Mouse (Mus musculus) hindbrain, embryonic 14.5 days (tissue): ENCODE data around the gene Mmd2. TPM values are rescaled to one million over a fixed set of nuclear protein-coding genes. Genes with fewer than 3 reads are reported as not detected.

Experiments used
- ATAC-seq: fragments of 200-750 bp; cut with Nextera tagmentation; 2 replicates; pipeline ENCODE4 v1.8.0; 2017; ENCODE audit warnings: moderate number of reproducible peaks, mild to moderate bottlenecking, moderate TSS enrichment, moderate library complexity; ENCODE audit not compliant: low FRiP score
- DNase-seq: peaks from one replicate; pipeline ENCODE4 v3.0.0-alpha.2; 2015; ENCODE audit warnings: low spot score
- H3K27ac ChIP-seq: fragments of 300-500 bp; sonication (generic); 2 replicates; pipeline ENCODE4 v1.5.1; 2014; ENCODE audit warnings: mild to moderate bottlenecking, moderate library complexity
- H3K27me3 ChIP-seq: fragments of 300-500 bp; sonication (generic); 2 replicates; pipeline ENCODE4 v1.6.1; 2014; ENCODE audit warnings: mild to moderate bottlenecking, low read length, mixed read lengths; ENCODE audit not compliant: control insufficient read depth, insufficient read depth
- H3K36me3 ChIP-seq: fragments of 300-500 bp; sonication (generic); replicated peaks from 2 replicates; pipeline ENCODE4 v1.6.1; 2014; ENCODE audit not compliant: control insufficient read depth, insufficient read depth
- H3K4me1 ChIP-seq: fragments of 300-500 bp; sonication (generic); replicated peaks from 2 replicates; pipeline ENCODE4 v1.6.1; 2014; ENCODE audit warnings: antibody characterized with exemption, low read length, mixed read lengths; ENCODE audit not compliant: control insufficient read depth, insufficient read depth
- H3K4me2 ChIP-seq: fragments of 300-500 bp; sonication (generic); replicated peaks from 2 replicates; pipeline ENCODE4 v1.6.1; 2014; ENCODE audit warnings: mild to moderate bottlenecking, moderate library complexity
- H3K4me3 ChIP-seq: fragments of 300-500 bp; sonication (generic); replicated peaks from 2 replicates; pipeline ENCODE4 v1.5.1; 2014; ENCODE audit warnings: mild to moderate bottlenecking, low read length
- H3K9ac ChIP-seq: fragments of 300-500 bp; sonication (generic); 2 replicates; pipeline ENCODE4 v1.6.1; 2014
- H3K9me3 ChIP-seq: fragments of 300-500 bp; sonication (generic); 2 replicates; pipeline ENCODE4 v1.6.1; 2016; ENCODE audit warnings: low read length; ENCODE audit not compliant: control insufficient read depth
- WGBS: fragments of 180-500 bp; shearing (Covaris S2); extraction: QIAGEN DNeasy Blood & Tissue Kit; methylation state at CpG from one replicate; pipeline ENCODE4 v1.1.7; 2014; 5-methylcytosine and 5-hydroxymethylcytosine counted together
- polyA plus RNA-seq: library from polyadenylated mRNA; unstranded; fragments of >200 nt; fragmentation: Nextera tagmentation; extraction: Ambion mirVana; gene quantifications from 2 replicates; pipeline ENCODE4 v1.2.1, GENCODE M21; 2014

Mmd2 gene
- polyA plus RNA-seq, 1 experiment from 2014 or later, result 51.7 TPM

GRCm38 (mm10) chr5:142556721-142557120 is 51.9 kb downstream of the Mmd2 start:
- WGBS, result 90% methylated on average over 4 of the region's 4 CpGs
- Histone ChIP-seq H3K4me1 (no peaks in the 10 kb centered on the region), H3K4me3 (no peak overlapping the region), H3K27me3 (no peaks in the 10 kb centered on the region), H3K4me2 (no peak overlapping the region), H3K9ac (no peak overlapping the region), H3K27ac (no peak overlapping the region), H3K36me3 (no peaks in the 10 kb centered on the region), H3K9me3 (no peaks in the 10 kb centered on the region)
- ATAC-seq, result no peak
- no peak for DNase-seq

- H3K9me3 ChIP-seq, result no peaks in the 10 kb centered on the region
- H3K36me3 ChIP-seq, result no peaks in the 10 kb centered on the region
- no peak for ATAC-seq
- no peak for DNase-seq
- no peak overlapping the region for H3K9ac ChIP-seq
- no peaks in the 10 kb centered on the region for H3K27me3 ChIP-seq
- no peak overlapping the region for H3K27ac ChIP-seq
- no peaks in the 10 kb centered on the region for H3K4me1 ChIP-seq
- H3K4me2 ChIP-seq, result no peak overlapping the region
- no peak overlapping the region for H3K4me3 ChIP-seq
- WGBS, result 84% methylated on average over 5 of the region's 5 CpGs
Measured at GRCm38 (mm10) chr5:142555866-142556265, 52.7 kb downstream of the Mmd2 start.

- H3K4me3 ChIP-seq, result peak within 1 kb of the TSS; percentile 49
- H3K4me2 ChIP-seq, result peak within 1 kb of the TSS; percentile 82
- 3% methylated on average over 68 of the region's 80 CpGs for WGBS
- H3K27me3 ChIP-seq, result no peaks in the 10 kb centered on the region
- H3K36me3 ChIP-seq, result no peaks in the 10 kb centered on the region
- peak within 1 kb of the TSS; percentile 64 for H3K9ac ChIP-seq
- ATAC-seq (peak; percentile 93), DNase-seq (peak; percentile 97)
- H3K27ac ChIP-seq, result peak within 1 kb of the TSS; percentile 60
- H3K4me1 ChIP-seq, result peaks cover 9% of the 10 kb centered on the region; the same call in 1 of the 2 replicates
- H3K9me3 ChIP-seq, result no peaks in the 10 kb centered on the region
Measured at GRCm38 (mm10) chr5:142550706-142551652, 57.6 kb downstream of the Mmd2 start, which contains the start of gene Radil. Radil (minus strand) TSS chr5:142551098.

- H3K4me1 ChIP-seq, result peaks cover 9% of the 10 kb centered on the region; the same call in 1 of the 2 replicates
- H3K27ac ChIP-seq, result peak overlapping the region; percentile 60; the same call in 1 of the 2 replicates
- H3K36me3 ChIP-seq, result no peaks in the 10 kb centered on the region
- peak overlapping the region; percentile 82 for H3K4me2 ChIP-seq
- DNase-seq, result peak; percentile 55
- WGBS, result under 1% methylated on average over 31 of the region's 31 CpGs
- ATAC-seq, result peak; percentile 14
- peak overlapping the region; percentile 49 for H3K4me3 ChIP-seq
- no peaks in the 10 kb centered on the region for H3K9me3 ChIP-seq
- H3K27me3 ChIP-seq, result no peaks in the 10 kb centered on the region
- peak overlapping the region; percentile 64 for H3K9ac ChIP-seq
Measured at GRCm38 (mm10) chr5:142549961-142550705, 58.5 kb downstream of the Mmd2 start.

- Histone ChIP-seq H3K27ac (no peak overlapping the region), H3K9ac (0 out of 2 replicates have a peak overlapping the region, but pooled peaks have one; percentile 64), H3K4me3 (0 out of 2 replicates have a peak overlapping the region, but pooled peaks have one; percentile 49), H3K4me2 (peak overlapping the region; percentile 82), H3K4me1 (peaks cover 9% of the 10 kb centered on the region; the same call in 1 of the 2 replicates), H3K36me3 (no peaks in the 10 kb centered on the region), H3K27me3 (no peaks in the 10 kb centered on the region), H3K9me3 (no peaks in the 10 kb centered on the region)
- 45% methylated on average over 9 of the region's 9 CpGs for WGBS
- DNase-seq (no peak), ATAC-seq (no peak)
Measured at GRCm38 (mm10) chr5:142549441-142549840, 59.2 kb downstream of the Mmd2 start.

- no peak overlapping the region for H3K4me3 ChIP-seq
- no peaks in the 10 kb centered on the region for H3K27me3 ChIP-seq
- ATAC-seq (no peak), DNase-seq (no peak)
- H3K4me2 ChIP-seq, result no peak overlapping the region
- H3K9ac ChIP-seq, result no peak overlapping the region
- peaks cover 9% of the 10 kb centered on the region; the same call in 1 of the 2 replicates for H3K4me1 ChIP-seq
- no peaks in the 10 kb centered on the region for H3K9me3 ChIP-seq
- no peak overlapping the region for H3K27ac ChIP-seq
- H3K36me3 ChIP-seq, result 0 out of 2 replicates have a peak, but pooled peaks cover 8% of the 10 kb centered on the region
- WGBS, result 74% methylated on average over 3 of the region's 3 CpGs
Measured at GRCm38 (mm10) chr5:142547066-142547465, 61.5 kb downstream of the Mmd2 start.

GRCm38 (mm10) chr5:142546344-142546743 is 62.3 kb downstream of the Mmd2 start:
- H3K27ac ChIP-seq, result no peak overlapping the region
- no peaks in the 10 kb centered on the region for H3K9me3 ChIP-seq
- H3K4me2 ChIP-seq, result no peak overlapping the region
- DNase-seq (no peak), ATAC-seq (no peak)
- H3K4me1 ChIP-seq, result peaks cover 9% of the 10 kb centered on the region; the same call in 1 of the 2 replicates
- H3K9ac ChIP-seq, result no peak overlapping the region
- H3K36me3 ChIP-seq, result 0 out of 2 replicates have a peak, but pooled peaks cover 8% of the 10 kb centered on the region
- 5% methylated on average over 5 of the region's 5 CpGs for WGBS
- no peaks in the 10 kb centered on the region for H3K27me3 ChIP-seq
- H3K4me3 ChIP-seq, result no peak overlapping the region

GRCm38 (mm10) chr5:142545014-142545795 is 63.4 kb downstream of the Mmd2 start:
- Histone ChIP-seq H3K36me3 (0 out of 2 replicates have a peak, but pooled peaks cover 8% of the 10 kb centered on the region), H3K9ac (no peak overlapping the region), H3K4me2 (no peak overlapping the region), H3K27me3 (no peaks in the 10 kb centered on the region), H3K4me1 (peaks cover 9% of the 10 kb centered on the region; the same call in 1 of the 2 replicates), H3K4me3 (no peak overlapping the region), H3K27ac (no peak overlapping the region), H3K9me3 (no peaks in the 10 kb centered on the region)
- WGBS, result 88% methylated on average over 5 of the region's 5 CpGs
- ATAC-seq (no peak), DNase-seq (no peak)
